Mouse (Mus musculus) heart, embryonic 16.5 days (tissue): ENCODE data around the gene Brpf1. TPM values are rescaled to one million over a fixed set of nuclear protein-coding genes. Genes with fewer than 3 reads are reported as not detected.
"Not testable (repeated sequence)": the region's sequence is repeated elsewhere in the genome, so short reads cannot be mapped to it uniquely, and the experiment has no call there.

Source experiments
- ATAC-seq: fragments of 200-750 bp; cut with Nextera tagmentation; replicated peaks from 2 replicates; pipeline ENCODE4 v1.8.0; 2017; ENCODE audit warnings: moderate number of reproducible peaks; ENCODE audit not compliant: insufficient read depth, low FRiP score; ENCODE audit errors: extremely low read depth
- H3K27ac ChIP-seq: fragments of 300-500 bp; sonication (generic); 2 replicates; pipeline ENCODE4 v1.5.1; 2014; ENCODE audit warnings: mild to moderate bottlenecking, low read length, control low read depth, moderate library complexity
- H3K27me3 ChIP-seq: fragments of 300-500 bp; sonication (generic); 2 replicates; pipeline ENCODE4 v1.6.1; 2014; ENCODE audit warnings: low read length, mixed read lengths; ENCODE audit not compliant: control insufficient read depth, insufficient read depth
- H3K36me3 ChIP-seq: fragments of 300-500 bp; sonication (generic); 2 replicates; pipeline ENCODE4 v1.6.1; 2014; ENCODE audit not compliant: control insufficient read depth, insufficient read depth
- H3K4me1 ChIP-seq: fragments of 300-500 bp; sonication (generic); 2 replicates; pipeline ENCODE4 v1.6.1; 2014; ENCODE audit warnings: low read length, mixed read lengths; ENCODE audit not compliant: control insufficient read depth, insufficient read depth
- H3K4me2 ChIP-seq: fragments of 300-500 bp; sonication (generic); 2 replicates; pipeline ENCODE4 v1.6.1; 2014; ENCODE audit warnings: low read depth, mild to moderate bottlenecking, control low read depth, low read length
- H3K4me3 ChIP-seq: fragments of 300-500 bp; sonication (generic); 2 replicates; pipeline ENCODE4 v1.5.1; 2014; ENCODE audit warnings: mild to moderate bottlenecking, control low read depth, low read length
- H3K9ac ChIP-seq: fragments of 300-500 bp; sonication (generic); 2 replicates; pipeline ENCODE4 v1.6.1; 2014; ENCODE audit warnings: low read length, control low read depth
- H3K9me3 ChIP-seq: fragments of 300-500 bp; sonication (generic); replicated peaks from 2 replicates; pipeline ENCODE4 v1.6.1; 2016; ENCODE audit warnings: low read length; ENCODE audit not compliant: control insufficient read depth
- WGBS: fragments of 180-500 bp; shearing (Covaris S2); extraction: QIAGEN DNeasy Blood & Tissue Kit; methylation state at CpG from one replicate; pipeline ENCODE4 v1.1.7; 2014; 5-methylcytosine and 5-hydroxymethylcytosine counted together
- polyA plus RNA-seq: library from polyadenylated mRNA; unstranded; fragments of >200 nt; fragmentation: Nextera tagmentation; extraction: Ambion mirVana; gene quantifications from 2 replicates; pipeline ENCODE4 v1.2.1, GENCODE M21; 2015

Brpf1 gene
- polyA plus RNA-seq, 1 experiment from 2014 or later: 12.3 TPM

DNA sequence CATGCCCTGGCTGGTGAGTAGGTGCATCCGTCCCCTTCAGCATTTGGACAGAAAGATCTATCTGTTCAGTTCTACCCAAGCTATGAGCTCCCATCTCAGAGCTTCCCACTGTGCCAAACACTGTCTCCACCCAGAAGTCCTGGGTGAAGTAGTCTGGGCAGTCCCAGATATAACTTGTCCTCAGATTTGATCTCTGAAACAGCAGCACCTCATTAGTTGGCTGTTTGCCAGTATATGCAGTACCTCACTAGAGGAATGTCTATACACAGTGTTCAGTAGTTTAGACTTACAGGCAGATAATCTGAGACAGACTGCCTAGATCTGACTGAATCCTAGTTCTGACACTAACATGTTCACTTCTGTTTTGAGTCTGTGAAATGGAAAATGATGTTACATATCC, 22.5 kb downstream of the Brpf1 start:
- no peaks in the 10 kb centered on the region for H3K27me3 ChIP-seq
- H3K4me1 ChIP-seq: peaks cover 21% of the 10 kb centered on the region
- H3K4me2 ChIP-seq: no peak overlapping the region
- no peaks in the 10 kb centered on the region for H3K9me3 ChIP-seq
- WGBS: 77% methylated on average over 1 of the region's 1 CpGs
- peaks cover 11% of the 10 kb centered on the region for H3K36me3 ChIP-seq
- H3K4me3 ChIP-seq: no peak overlapping the region
- H3K9ac ChIP-seq: no peak overlapping the region
- H3K27ac ChIP-seq: no peak overlapping the region
- ATAC-seq: no peak

DNA sequence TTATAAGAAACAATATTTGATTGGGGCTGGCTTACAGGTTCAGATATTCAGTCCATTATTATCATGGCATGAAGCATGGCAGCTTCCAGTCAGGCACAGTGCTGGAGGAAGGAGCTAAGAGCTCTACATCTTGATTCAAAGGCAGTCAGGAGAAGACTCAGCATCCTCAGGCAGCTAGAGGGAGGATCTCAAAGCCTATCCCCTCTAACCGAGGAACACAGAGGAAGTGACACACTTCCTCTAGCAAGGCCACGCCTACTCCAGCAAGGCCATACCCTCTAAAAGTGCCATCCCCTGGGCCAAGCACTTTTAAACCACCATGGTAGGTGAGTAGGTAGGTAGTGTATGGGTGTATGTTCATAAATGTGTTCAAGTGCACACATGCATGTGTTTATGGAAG, 23.6 kb downstream of the Brpf1 start:
- H3K4me3 ChIP-seq: no peak overlapping the region
- no peaks in the 10 kb centered on the region for H3K27me3 ChIP-seq
- H3K4me2 ChIP-seq: no peak overlapping the region
- no peak overlapping the region for H3K9ac ChIP-seq
- H3K9me3 ChIP-seq: no peaks in the 10 kb centered on the region
- no peak for ATAC-seq
- peaks cover 18% of the 10 kb centered on the region for H3K36me3 ChIP-seq
- no peak overlapping the region for H3K27ac ChIP-seq
- 39% methylated on average over 2 of the region's 2 CpGs for WGBS
- H3K4me1 ChIP-seq: peaks cover 18% of the 10 kb centered on the region

DNA sequence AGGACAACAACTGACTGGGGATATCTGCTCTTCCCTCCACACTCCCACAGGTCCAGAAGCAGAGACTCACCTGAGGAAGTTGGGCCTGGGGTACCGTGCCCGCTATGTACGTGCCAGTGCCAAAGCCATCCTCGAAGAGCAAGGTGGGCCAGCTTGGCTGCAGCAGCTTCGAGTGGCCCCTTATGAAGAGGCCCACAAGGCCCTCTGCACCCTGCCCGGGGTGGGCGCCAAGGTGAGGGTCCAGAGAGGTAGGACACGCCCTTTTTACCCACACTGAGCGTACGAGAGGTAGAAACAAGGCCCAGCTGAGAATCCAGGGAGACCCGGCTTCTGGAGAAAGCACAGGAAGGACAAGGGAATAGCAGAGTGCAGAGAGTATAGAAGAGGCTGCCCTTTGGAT, 24.8 kb downstream of the Brpf1 start:
- Histone ChIP-seq H3K27me3 (no peaks in the 10 kb centered on the region), H3K4me3 (no peak overlapping the region), H3K27ac (no peak overlapping the region), H3K4me1 (peaks cover 11% of the 10 kb centered on the region), H3K9ac (no peak overlapping the region), H3K36me3 (peaks cover 28% of the 10 kb centered on the region), H3K4me2 (no peak overlapping the region), H3K9me3 (no peaks in the 10 kb centered on the region)
- ATAC-seq: no peak
- 93% methylated on average over 11 of the region's 11 CpGs for WGBS

DNA sequence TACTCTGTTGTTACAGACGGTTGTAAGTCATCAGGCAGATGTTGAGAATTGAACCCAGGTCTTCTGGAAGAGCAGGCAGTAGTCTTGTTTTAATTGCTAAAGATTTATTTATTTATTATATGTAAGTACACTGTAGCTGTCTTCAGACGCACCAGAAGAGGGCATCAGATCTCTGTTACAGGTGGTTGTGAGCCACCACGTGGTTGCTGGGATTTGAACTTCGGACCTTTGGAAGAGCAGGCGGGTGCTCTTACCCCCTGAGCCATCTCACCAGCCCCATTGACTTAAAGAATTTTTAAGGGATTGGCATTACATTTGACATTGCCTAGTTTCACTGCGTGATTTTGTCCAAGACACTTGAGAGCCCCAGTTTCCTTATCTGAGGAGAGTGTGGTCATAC, 25.8 kb downstream of the Brpf1 start:
- Histone ChIP-seq H3K4me1 (peaks cover 18% of the 10 kb centered on the region), H3K27ac (peak overlapping the region; percentile 80), H3K36me3 (peaks cover 30% of the 10 kb centered on the region), H3K4me2 (peak overlapping the region; percentile 29; the same call in 1 of the 2 replicates)
- not testable (repeated sequence) for H3K9ac ChIP-seq, ATAC-seq, H3K27me3 ChIP-seq, H3K4me3 ChIP-seq, H3K9me3 ChIP-seq
- 62% methylated on average over 6 of the region's 6 CpGs for WGBS

DNA sequence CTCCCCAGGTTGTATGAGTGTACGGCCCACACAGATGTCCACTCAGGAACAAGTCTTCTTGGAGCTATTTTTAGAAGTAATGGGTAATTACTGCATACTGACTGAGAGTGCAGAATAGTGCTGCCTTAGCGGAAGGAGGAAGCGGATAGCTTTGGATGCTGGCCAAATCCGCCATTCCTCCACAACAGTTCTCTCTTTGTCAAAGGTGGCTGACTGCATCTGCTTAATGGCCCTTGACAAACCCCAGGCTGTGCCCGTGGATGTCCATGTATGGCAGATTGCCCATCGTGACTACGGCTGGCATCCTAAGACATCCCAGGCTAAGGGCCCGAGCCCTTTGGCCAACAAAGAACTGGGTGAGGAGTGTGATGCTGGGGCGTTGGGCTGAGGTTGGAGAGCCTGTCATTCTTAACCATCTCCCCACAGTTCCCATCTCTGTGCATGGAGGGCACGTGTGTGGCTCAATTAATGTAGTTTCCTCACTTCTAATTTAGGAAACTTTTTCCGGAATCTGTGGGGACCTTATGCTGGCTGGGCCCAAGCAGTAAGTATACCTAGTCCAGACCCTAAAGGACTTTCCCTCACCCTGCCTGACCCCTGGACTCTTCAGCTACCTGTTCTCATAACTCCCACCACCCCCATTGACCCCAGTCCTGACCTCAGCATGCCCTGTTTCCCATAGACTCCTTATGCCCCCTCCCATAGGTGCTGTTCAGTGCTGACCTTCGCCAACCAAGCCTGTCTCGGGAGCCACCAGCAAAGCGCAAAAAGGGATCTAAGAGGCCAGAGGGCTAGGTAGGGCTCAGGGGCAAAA, 26.4 kb downstream of the Brpf1 start:
- peak; percentile 47; the same call in 1 of the 2 replicates for ATAC-seq
- H3K27me3 ChIP-seq: no peaks in the 10 kb centered on the region
- WGBS: 39% methylated on average over 14 of the region's 14 CpGs
- peaks cover 36% of the 10 kb centered on the region for H3K36me3 ChIP-seq
- peak overlapping the region; percentile 29; the same call in 1 of the 2 replicates for H3K4me2 ChIP-seq
- H3K27ac ChIP-seq: peak overlapping the region; percentile 80
- H3K9me3 ChIP-seq: no peaks in the 10 kb centered on the region
- H3K4me1 ChIP-seq: peaks cover 18% of the 10 kb centered on the region
- H3K9ac ChIP-seq: peak overlapping the region; percentile 35; the same call in 1 of the 2 replicates
- no peak overlapping the region for H3K4me3 ChIP-seq

DNA sequence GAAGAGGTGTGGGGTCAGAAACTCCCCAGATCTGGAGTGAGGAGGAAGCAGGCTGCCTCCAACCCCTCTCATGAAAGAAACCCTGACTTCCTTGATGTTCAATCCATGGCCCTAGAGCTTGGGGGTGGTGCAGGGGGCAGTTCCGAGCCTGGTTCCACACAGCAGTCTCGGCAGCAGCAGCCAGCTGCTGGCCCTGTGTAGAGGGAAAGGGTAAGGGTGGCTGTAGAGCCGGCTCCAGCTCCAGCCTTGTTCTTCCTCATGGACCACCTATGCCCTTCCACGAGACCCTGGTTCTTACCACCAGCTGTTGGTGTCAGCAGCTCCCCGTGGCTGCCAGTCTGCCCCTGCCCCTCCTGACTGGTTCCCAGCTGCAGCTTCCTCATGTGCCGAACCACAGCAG, 27.3 kb downstream of the Brpf1 start:
- ATAC-seq: no peak
- WGBS: 81% methylated on average over 6 of the region's 6 CpGs
- no peaks in the 10 kb centered on the region for H3K9me3 ChIP-seq
- H3K4me3 ChIP-seq: no peak overlapping the region
- H3K4me2 ChIP-seq: no peak overlapping the region
- no peak overlapping the region for H3K9ac ChIP-seq
- no peak overlapping the region for H3K27ac ChIP-seq
- peaks cover 42% of the 10 kb centered on the region for H3K36me3 ChIP-seq
- H3K4me1 ChIP-seq: peaks cover 18% of the 10 kb centered on the region
- H3K27me3 ChIP-seq: no peaks in the 10 kb centered on the region

DNA sequence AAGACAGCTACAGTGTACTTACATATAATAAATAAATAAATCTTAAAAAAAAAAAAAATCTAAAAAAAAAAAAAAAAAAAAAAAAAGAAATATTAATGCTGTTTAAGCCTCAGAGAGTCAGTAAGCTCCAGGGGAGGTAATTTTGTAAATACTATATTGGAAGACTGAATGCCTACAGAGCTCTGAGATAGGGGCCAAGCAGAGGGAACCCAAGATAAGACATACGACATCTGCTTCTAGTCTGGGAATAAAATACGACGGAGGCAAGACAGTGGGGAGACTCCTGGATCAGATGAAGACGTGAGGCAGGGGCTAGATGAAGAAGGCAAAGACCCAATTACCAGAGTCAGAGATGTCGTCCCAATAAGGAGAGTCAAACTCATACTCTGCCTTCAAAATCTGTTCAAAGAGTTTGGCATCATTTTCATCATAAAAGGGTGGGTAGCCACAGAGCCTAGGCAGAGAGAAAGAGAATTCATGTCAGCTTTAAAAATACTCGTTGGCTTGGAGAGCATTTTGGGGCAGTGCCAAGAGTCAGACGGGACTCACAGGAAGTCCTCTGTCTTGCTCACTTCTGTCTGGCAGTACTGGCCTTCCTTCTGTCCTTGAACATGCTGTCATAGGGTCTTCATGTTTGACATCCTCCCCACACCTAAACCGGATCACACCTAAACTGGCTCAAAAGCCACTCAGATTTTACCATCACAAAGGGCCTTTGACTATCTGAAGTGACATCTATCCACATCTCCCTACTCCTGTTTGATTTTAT, 30.1 kb downstream of the Brpf1 start:
- no peak overlapping the region for H3K4me2 ChIP-seq

DNA sequence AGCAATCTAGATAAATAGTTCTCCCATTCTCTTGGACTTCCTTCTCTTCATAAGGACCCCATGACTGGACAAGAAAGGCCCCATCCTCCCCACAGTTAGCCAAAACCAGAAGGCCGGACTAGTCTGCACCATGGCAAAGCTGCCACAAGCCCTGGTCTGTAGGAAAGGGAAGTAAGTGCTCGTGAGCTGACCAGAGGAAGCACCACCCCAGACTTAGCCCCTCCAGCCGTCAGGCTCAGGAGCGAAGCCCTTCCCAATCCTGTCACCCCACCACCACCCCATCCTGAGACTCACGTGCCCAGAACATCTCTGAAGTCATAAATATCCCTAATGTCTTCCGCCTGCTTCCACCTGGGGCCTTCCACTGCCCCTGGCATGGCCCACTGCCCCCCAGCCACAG, 34.6 kb downstream of the Brpf1 start:
- Histone ChIP-seq H3K9me3 (no peaks in the 10 kb centered on the region), H3K4me2 (peak overlapping the region; percentile 87; the same call in 1 of the 2 replicates), H3K27ac (0 out of 2 replicates have a peak overlapping the region, but pooled peaks have one; percentile 32), H3K27me3 (no peaks in the 10 kb centered on the region), H3K4me3 (no peak overlapping the region), H3K36me3 (peaks cover 24% of the 10 kb centered on the region), H3K9ac (peak overlapping the region; percentile 53; the same call in 1 of the 2 replicates), H3K4me1 (peaks cover 36% of the 10 kb centered on the region)
- WGBS: 76% methylated on average over 6 of the region's 6 CpGs
- ATAC-seq: no peak

More for the DNA sequence above, 30.1 kb downstream of the Brpf1 start:
- Histone ChIP-seq H3K9ac (no peak overlapping the region), H3K36me3 (peaks cover 48% of the 10 kb centered on the region), H3K27me3 (no peaks in the 10 kb centered on the region), H3K4me3 (no peak overlapping the region), H3K27ac (peak overlapping the region; percentile 65), H3K4me1 (peaks cover 24% of the 10 kb centered on the region), H3K9me3 (no peaks in the 10 kb centered on the region)
- WGBS: 42% methylated on average over 8 of the region's 8 CpGs
- peak; percentile 25; the same call in 1 of the 2 replicates for ATAC-seq

DNA sequence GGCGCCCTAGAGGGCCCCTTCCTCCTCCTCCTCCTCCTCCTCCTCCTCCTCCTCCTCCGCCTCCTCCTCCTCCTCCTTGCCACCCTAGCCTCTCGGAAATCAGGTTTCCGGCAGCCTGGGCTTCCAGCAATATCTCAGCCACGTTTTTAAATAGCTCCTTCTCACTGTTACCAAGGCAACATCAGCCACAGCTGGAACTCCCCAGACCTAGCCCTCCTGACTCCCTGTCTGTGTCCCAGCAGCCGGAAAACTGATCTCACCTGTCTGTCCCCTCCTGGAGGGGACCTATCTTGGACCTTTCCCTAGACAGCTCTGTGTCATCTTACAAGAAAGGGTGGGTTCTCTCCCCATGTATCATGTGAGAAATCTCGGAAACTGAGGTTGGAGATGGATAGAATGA, 35.4 kb downstream of the Brpf1 start:
- H3K9me3 ChIP-seq: no peaks in the 10 kb centered on the region
- H3K4me2 ChIP-seq: peak overlapping the region; percentile 87
- H3K4me1 ChIP-seq: peaks cover 32% of the 10 kb centered on the region
- peak overlapping the region; percentile 87 for H3K4me3 ChIP-seq
- peaks cover 24% of the 10 kb centered on the region for H3K36me3 ChIP-seq
- peak overlapping the region; percentile 45 for H3K27ac ChIP-seq
- WGBS: 24% methylated on average over 5 of the region's 7 CpGs
- H3K27me3 ChIP-seq: no peaks in the 10 kb centered on the region
- peak overlapping the region; percentile 22; the same call in 1 of the 2 replicates for H3K9ac ChIP-seq
- peak; percentile 10; the same call in 1 of the 2 replicates for ATAC-seq
